Mouse (Mus musculus): Measurements from ENCODE around the gene Ror2. TPM values are rescaled to one million over a fixed set of nuclear protein-coding genes. Genes with fewer than 3 reads are reported as not detected.

Gene Ror2
- polyA plus RNA-seq, 1 experiment: 0.67 TPM

DNA sequence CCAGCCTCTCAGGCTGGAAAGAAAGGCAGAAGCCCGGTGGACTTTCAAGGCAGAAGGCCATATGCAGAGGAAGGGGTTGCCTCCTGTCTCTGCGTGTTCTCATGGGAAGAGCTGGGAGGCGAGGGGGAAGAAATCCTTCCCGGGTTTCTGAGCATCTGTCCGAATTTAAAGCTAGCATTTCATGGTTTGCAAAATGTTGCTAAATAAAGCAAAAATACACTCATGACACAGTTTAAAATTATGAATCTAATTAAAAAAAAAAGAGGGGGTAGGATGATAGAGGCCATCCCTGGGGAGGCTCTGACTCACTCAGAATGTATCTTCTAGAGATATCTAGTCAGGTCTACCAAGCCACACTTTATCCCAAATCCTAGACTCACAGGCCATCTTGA, 83.5 kb downstream of the Ror2 start:
- Histone ChIP-seq H3K27ac (ENCODE audit: insufficient read depth, low read length) (no peak overlapping the region), H3K4me3 (ENCODE audit: insufficient read depth, low read length) (no peak overlapping the region), H3K4me1 (ENCODE audit: control insufficient read depth, insufficient read depth, low read length) (peaks cover 2% of the 10 kb centered on the region; the same call in 1 of the 2 replicates)
- TF ChIP-seq POLR2A (IDR thresholded peaks at IDR 0.05; ENCODE audit: extremely low read depth, insufficient read depth, low read length) (no peak), CTCF (IDR thresholded peaks at IDR 0.05; ENCODE audit: extremely low read depth, insufficient read depth, low read length) (no peak)

GRCm38 (mm10) chr13:53201628-53202438, 84.1 kb downstream of the Ror2 start:
- no peak for TF ChIP-seq CTCF (IDR thresholded peaks at IDR 0.05; ENCODE audit: extremely low read depth, insufficient read depth, low read length)
- no peak for TF ChIP-seq POLR2A (IDR thresholded peaks at IDR 0.05; ENCODE audit: extremely low read depth, insufficient read depth, low read length)
- Histone ChIP-seq H3K4me1 (ENCODE audit: control insufficient read depth, insufficient read depth, low read length) (peaks cover 2% of the 10 kb centered on the region; the same call in 1 of the 2 replicates), H3K27ac (ENCODE audit: insufficient read depth, low read length) (no peak overlapping the region), H3K4me3 (ENCODE audit: insufficient read depth, low read length) (no peak overlapping the region)

- Histone ChIP-seq H3K4me1 (ENCODE audit: control insufficient read depth, insufficient read depth, low read length) (peaks cover 2% of the 10 kb centered on the region; the same call in 1 of the 2 replicates), H3K4me3 (ENCODE audit: insufficient read depth, low read length) (no peak overlapping the region), H3K27ac (ENCODE audit: insufficient read depth, low read length) (no peak overlapping the region)
- TF ChIP-seq POLR2A (IDR thresholded peaks at IDR 0.05; ENCODE audit: extremely low read depth, insufficient read depth, low read length) (no peak), CTCF (IDR thresholded peaks at IDR 0.05; ENCODE audit: extremely low read depth, insufficient read depth, low read length) (no peak)
These were observed 85.8 kb downstream of the Ror2 start for GRCm38 (mm10) chr13:53200121-53200520.

DNA sequence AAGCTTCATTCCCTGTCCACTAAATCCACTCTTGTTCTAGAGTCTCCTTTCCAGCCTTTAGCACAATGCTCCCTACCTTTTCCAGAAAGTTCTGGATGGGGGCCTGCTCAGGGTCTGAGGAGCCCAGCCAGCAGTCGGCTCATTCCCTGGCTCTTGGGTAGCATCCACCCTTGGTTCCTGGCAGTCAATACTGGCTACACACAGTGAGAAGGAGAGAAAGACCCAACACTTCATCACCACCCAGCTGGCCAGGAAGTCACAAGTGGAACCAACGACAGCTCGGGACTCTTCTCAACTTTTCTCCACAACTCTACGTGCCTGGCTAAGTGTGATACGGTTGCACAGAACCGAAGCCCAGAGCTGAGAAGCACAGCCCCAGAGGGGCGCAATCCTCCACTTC, 86.7 kb downstream of the Ror2 start:
- no peak overlapping the region for H3K27ac ChIP-seq (ENCODE audit: insufficient read depth, low read length)
- no peak for TF ChIP-seq CTCF (IDR thresholded peaks at IDR 0.05; ENCODE audit: extremely low read depth, insufficient read depth, low read length)
- no peak for TF ChIP-seq POLR2A (IDR thresholded peaks at IDR 0.05; ENCODE audit: extremely low read depth, insufficient read depth, low read length)
- no peak overlapping the region for H3K4me3 ChIP-seq (ENCODE audit: insufficient read depth, low read length)

GRCm38 (mm10) chr13:53196690-53197089, 89.2 kb downstream of the Ror2 start:
- no peak for TF ChIP-seq CTCF (IDR thresholded peaks at IDR 0.05; ENCODE audit: extremely low read depth, insufficient read depth, low read length)
- no peak for TF ChIP-seq POLR2A (IDR thresholded peaks at IDR 0.05; ENCODE audit: extremely low read depth, insufficient read depth, low read length)
- no peak overlapping the region for H3K27ac ChIP-seq (ENCODE audit: insufficient read depth, low read length)
- no peak overlapping the region for H3K4me3 ChIP-seq (ENCODE audit: insufficient read depth, low read length)
- H3K4me1 ChIP-seq (ENCODE audit: control insufficient read depth, insufficient read depth, low read length): no peaks in the 10 kb centered on the region

More for the DNA sequence above, 86.7 kb downstream of the Ror2 start:
- peaks cover 2% of the 10 kb centered on the region; the same call in 1 of the 2 replicates for H3K4me1 ChIP-seq (ENCODE audit: control insufficient read depth, insufficient read depth, low read length)

DNA sequence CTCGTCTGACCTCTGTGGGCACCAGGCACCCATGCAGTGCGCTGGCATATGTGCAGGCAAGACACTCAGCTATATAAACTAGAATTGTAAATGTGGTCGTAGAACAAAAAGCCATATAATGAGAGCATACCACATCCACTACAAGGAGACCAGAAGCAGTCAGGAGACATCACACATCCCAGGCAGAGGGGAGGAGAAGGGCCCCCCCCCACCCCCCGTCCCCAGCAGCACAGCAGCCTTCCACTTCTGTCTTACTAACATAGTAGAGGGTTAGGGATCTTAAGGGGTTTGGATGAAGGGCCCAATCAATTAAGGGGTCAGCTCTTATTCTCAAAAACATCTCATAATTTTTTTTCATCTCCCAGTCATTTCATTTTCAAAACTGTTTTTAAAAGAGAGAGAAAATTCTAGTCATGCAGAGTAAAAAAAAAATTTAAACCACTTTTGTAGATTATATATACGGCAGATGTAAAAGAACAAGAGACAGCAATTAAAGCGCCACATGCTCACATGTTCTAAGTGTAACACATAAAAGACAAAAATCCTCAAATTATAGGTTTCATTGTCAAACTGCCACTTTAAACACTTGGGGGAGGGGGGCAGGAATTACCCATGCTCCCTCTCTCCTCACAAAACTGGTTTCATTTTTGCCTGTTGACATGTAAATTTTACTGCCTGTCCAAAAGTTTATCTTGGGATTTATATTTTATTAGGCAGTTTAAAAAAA, 89.8 kb downstream of the Ror2 start:
- TF ChIP-seq CTCF (IDR thresholded peaks at IDR 0.05; ENCODE audit: extremely low read depth, insufficient read depth, low read length) (no peak), POLR2A (IDR thresholded peaks at IDR 0.05; ENCODE audit: extremely low read depth, insufficient read depth, low read length) (no peak)
- H3K4me3 ChIP-seq (ENCODE audit: insufficient read depth, low read length): no peak overlapping the region
- no peak overlapping the region for H3K27ac ChIP-seq (ENCODE audit: insufficient read depth, low read length)
- no peaks in the 10 kb centered on the region for H3K4me1 ChIP-seq (ENCODE audit: control insufficient read depth, insufficient read depth, low read length)

DNA sequence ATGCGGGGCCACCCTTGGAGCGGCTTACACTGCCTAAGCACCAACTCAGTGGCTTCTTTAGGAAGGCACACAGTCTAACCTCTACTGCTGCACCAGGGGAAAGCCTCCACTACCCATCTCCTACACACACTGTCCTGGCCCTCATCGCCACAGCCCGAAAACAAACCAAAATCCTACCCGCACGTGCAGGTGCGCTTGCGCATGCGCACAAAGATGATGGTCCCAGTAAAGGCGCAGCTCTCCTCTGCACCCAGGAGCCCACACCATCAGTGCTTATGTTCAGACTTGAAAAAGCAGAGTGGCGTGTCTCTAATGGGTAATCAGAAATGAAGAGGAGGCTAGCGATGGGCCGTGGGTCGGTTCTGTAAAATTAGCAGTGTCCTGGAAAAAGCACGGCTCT, 91.6 kb downstream of the Ror2 start:
- Histone ChIP-seq H3K27ac (ENCODE audit: insufficient read depth, low read length) (no peak overlapping the region), H3K4me1 (ENCODE audit: control insufficient read depth, insufficient read depth, low read length) (no peaks in the 10 kb centered on the region), H3K4me3 (ENCODE audit: insufficient read depth, low read length) (no peak overlapping the region)
- TF ChIP-seq POLR2A (IDR thresholded peaks at IDR 0.05; ENCODE audit: extremely low read depth, insufficient read depth, low read length) (no peak), CTCF (IDR thresholded peaks at IDR 0.05; ENCODE audit: extremely low read depth, insufficient read depth, low read length) (no peak)

DNA sequence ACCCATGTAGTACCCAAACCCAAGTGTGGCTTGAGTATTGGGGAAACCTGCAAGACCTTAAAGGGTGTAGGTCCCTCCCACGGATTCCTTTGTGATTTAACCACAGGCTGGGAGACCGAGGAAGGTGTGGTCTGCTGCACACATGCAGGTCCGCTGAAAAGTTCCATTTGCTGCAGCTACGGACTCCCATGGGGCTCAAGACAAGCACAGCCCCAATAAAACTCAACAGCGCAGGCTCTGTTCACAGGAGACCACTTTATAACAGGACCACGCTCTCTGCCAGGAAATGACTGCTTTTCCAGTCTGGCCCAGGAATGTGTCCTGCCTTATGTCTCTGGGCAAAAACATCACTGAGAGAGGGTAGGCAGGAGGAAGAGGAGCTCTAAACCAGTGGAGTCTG, 92.2 kb downstream of the Ror2 start:
- Histone ChIP-seq H3K27ac (ENCODE audit: insufficient read depth, low read length) (no peak overlapping the region), H3K4me1 (ENCODE audit: control insufficient read depth, insufficient read depth, low read length) (no peaks in the 10 kb centered on the region), H3K4me3 (ENCODE audit: insufficient read depth, low read length) (no peak overlapping the region)
- TF ChIP-seq POLR2A (IDR thresholded peaks at IDR 0.05; ENCODE audit: extremely low read depth, insufficient read depth, low read length) (no peak), CTCF (IDR thresholded peaks at IDR 0.05; ENCODE audit: extremely low read depth, insufficient read depth, low read length) (no peak)

DNA sequence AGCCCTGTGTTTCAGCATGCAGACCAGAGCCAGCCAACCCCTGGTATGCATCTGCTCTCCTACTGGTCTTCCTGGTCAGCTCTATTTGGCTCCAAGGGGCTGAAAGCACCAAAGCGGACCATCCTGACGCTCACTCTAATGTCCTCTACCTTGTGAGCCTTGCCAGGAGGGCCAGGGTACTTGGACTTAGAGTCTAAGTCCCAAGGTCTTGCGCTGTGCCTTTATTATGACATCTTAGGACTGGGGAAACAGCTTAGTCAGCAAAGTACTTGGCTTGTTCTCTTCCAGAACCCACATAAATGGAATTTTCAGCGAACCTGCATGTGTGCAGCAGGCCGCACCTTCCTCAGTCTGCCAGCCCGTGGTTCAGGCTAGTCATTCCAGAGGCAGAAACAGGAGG, 93.6 kb downstream of the Ror2 start:
- H3K4me3 ChIP-seq (ENCODE audit: insufficient read depth, low read length): no peak overlapping the region
- TF ChIP-seq CTCF (IDR thresholded peaks at IDR 0.05; ENCODE audit: extremely low read depth, insufficient read depth, low read length) (no peak), POLR2A (IDR thresholded peaks at IDR 0.05; ENCODE audit: extremely low read depth, insufficient read depth, low read length) (no peak)
- no peak overlapping the region for H3K27ac ChIP-seq (ENCODE audit: insufficient read depth, low read length)
- H3K4me1 ChIP-seq (ENCODE audit: control insufficient read depth, insufficient read depth, low read length): no peaks in the 10 kb centered on the region

Measured in cortical plate, adult 2 months (tissue).